Mouse (Mus musculus) E14TG2a.4 (cell line): ENCODE measurements around the gene Fxyd3.

Experiments used
- H3K27me3 ChIP-seq: 2 replicates; pipeline ENCODE4 v1.6.1; 2014; ENCODE audit warnings: low read length, control low read depth; ENCODE audit not compliant: insufficient read depth
- H3K36me3 ChIP-seq: 2 replicates; pipeline ENCODE4 v1.6.1; 2014; ENCODE audit warnings: low read length, control low read depth; ENCODE audit not compliant: insufficient read depth
- H3K4me1 ChIP-seq: replicated peaks from 2 replicates; pipeline ENCODE4 v1.6.1; 2014; ENCODE audit warnings: low read depth, low read length, control low read depth
- H3K4me3 ChIP-seq: replicated peaks from 2 replicates; pipeline ENCODE4 v1.5.1; 2014; ENCODE audit warnings: mild to moderate bottlenecking, low read length
- H3K9me3 ChIP-seq: 2 replicates; pipeline ENCODE4 v1.6.1; 2014; ENCODE audit warnings: low read length, control low read depth
- CTCF ChIP-seq: conservative IDR thresholded peaks from 2 replicates; pipeline ENCODE4 v1.5.1; 2014; ENCODE audit warnings: low read length
- NANOG ChIP-seq: IDR thresholded peaks from 2 replicates; pipeline ENCODE4 v1.6.1; 2014; ENCODE audit warnings: borderline replicate concordance, low read length, mixed read lengths
- POU5F1 ChIP-seq: IDR thresholded peaks from 2 replicates; pipeline ENCODE4 v1.6.1; 2014; ENCODE audit warnings: low read length, borderline replicate concordance

Fxyd3 gene

DNA sequence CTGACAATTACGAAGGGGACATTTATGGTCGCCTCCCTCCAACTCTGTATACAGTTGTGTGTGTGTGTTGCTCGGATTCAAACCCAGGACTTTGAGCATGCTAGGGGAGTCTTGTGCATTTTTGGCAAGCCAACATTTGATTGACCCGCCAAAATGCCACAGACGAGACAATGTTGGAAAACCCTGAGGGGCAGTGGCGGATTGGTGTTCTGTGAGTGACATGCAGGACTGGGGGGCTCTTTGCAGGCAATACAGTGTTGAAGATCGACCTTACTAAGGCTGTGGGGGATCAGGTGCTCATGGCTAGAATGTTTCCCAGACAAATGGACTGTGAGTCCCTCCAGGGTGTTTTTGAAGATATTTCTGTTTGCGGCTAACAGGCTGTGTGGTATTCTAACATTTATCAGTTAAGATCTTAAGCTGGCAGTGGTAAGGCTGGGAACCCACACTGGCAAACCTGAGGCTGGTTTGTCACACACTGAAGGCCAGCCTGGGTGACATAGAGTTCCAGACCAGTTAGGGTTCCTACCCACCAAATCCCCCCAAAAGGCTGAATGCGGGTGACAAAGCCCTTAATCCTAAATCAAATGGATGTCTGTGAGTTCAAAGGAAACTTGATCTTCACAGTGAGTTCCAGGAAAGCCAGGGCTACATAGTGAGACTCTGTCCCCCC, 20.5 kb upstream of the Fxyd3 start:
- Histone ChIP-seq H3K4me1 (peaks cover 19% of the 10 kb centered on the region), H3K9me3 (0 out of 2 replicates have a peak, but pooled peaks cover 4% of the 10 kb centered on the region), H3K36me3 (no peaks in the 10 kb centered on the region), H3K27me3 (peaks cover 15% of the 10 kb centered on the region), H3K4me3 (no peak overlapping the region)
- TF ChIP-seq POU5F1 = no peak
- no peak for TF ChIP-seq NANOG
- no peak for TF ChIP-seq CTCF

DNA sequence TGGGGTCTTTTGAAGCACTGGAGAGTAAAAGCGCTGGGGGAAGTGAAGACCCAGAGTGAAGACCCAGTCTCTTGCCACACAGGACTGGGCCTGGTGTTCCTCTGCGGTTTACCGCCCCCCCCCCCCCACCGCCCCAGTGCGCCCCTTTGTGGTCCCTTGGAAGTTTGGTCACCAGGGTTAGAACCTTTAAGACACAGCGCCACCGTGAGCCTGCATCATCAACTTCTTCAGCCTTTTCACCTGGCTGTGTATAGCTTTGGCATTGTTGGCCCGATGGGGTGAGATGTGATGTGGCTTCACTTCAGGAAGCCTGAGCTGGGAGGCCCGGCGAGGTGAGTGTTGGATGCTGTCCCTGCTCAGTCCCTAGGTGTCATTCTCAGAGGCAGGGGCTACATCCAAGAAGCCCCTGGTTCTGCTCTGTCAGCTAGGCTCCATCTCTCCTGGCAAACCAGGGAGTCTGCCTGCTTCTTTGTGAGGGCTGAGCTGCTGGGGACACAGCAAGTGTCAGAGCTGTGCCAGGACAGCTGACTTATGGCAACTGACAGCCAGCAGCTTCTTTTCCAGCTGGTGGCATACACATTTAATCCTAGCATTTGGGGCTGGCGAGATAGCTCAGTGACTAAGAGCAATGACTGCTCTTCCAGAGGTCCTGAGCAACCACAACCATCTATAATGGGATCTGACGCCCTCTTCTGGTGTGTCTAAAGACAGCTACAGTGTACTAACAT, 18.4 kb upstream of the Fxyd3 start:
- peaks cover 10% of the 10 kb centered on the region; the same call in 1 of the 2 replicates for H3K27me3 ChIP-seq
- TF ChIP-seq CTCF (no peak), POU5F1 (no peak), NANOG (no peak)
- H3K4me1 ChIP-seq = peaks cover 19% of the 10 kb centered on the region
- no peak overlapping the region for H3K4me3 ChIP-seq
- no peaks in the 10 kb centered on the region for H3K36me3 ChIP-seq
- H3K9me3 ChIP-seq = 0 out of 2 replicates have a peak, but pooled peaks cover 4% of the 10 kb centered on the region

DNA sequence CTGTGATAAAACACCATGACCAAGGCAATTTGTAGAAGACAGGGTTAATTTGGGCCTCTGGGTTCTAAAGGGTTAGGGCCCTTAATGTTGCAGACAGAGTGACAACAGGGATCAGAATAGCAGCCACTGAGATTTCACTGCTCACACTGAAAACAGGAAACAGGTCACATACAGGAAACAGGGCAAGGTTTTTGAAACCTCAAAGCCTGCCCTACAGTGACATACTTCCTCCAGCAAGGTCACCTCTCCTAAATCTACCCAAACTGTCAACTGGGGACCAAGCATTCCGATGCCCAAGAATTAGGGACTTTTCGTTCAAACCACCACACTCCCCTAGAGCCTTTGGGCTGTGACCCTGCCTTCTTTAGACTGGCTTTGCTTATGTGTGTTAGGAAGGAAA, 13.2 kb upstream of the Fxyd3 start:
- H3K4me1 ChIP-seq = peaks cover 26% of the 10 kb centered on the region
- no peak overlapping the region for H3K4me3 ChIP-seq
- no peaks in the 10 kb centered on the region for H3K36me3 ChIP-seq
- no peaks in the 10 kb centered on the region for H3K9me3 ChIP-seq
- H3K27me3 ChIP-seq = peaks cover 6% of the 10 kb centered on the region; the same call in 1 of the 2 replicates
- no peak for TF ChIP-seq CTCF
- TF ChIP-seq NANOG = no peak
- no peak for TF ChIP-seq POU5F1

DNA sequence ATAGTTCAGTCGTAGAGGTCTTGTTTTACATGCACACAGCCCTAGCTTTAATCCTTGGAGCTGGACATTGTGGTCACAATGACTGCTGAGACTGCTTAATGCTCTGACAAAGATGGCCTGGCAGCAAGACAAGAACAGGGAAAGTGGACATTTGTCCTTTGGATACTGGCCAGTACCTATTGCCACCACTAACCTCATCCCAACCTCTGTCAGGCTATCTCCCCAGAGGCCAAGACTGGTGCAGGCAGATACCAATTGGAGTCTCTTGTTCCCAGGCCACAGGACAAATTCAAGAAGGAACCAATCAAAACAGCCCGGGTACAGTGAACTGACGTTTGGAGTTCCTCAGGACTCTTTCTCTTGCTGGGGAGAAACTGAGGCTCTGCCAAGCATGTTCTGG, 11.7 kb upstream of the Fxyd3 start:
- no peaks in the 10 kb centered on the region for H3K9me3 ChIP-seq
- peaks cover 41% of the 10 kb centered on the region for H3K4me1 ChIP-seq
- no peaks in the 10 kb centered on the region for H3K36me3 ChIP-seq
- no peak for TF ChIP-seq POU5F1
- no peak for TF ChIP-seq CTCF
- no peak for TF ChIP-seq NANOG
- peaks cover 6% of the 10 kb centered on the region; the same call in 1 of the 2 replicates for H3K27me3 ChIP-seq
- no peak overlapping the region for H3K4me3 ChIP-seq

DNA sequence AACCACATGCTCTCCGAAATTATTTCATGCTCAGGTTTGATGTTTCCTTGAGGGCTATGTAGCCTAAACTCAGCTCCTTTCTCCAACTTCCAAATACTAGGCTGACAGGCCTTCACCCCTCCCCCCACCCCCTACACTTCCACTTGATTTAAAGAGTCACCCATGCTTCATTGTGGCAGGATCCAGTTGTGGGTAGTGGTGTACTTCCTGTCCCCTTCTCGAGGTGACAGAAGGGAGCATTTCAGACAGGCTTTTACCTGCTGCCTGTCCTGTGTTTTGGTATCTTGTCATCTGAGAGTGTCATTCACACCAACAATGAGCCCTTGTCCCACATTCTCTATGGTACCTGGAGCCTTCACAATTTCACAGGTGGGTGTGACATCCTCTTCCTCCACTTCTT, 10.8 kb upstream of the Fxyd3 start:
- Histone ChIP-seq H3K4me1 (peaks cover 47% of the 10 kb centered on the region), H3K36me3 (no peaks in the 10 kb centered on the region), H3K27me3 (no peaks in the 10 kb centered on the region), H3K4me3 (no peak overlapping the region), H3K9me3 (no peaks in the 10 kb centered on the region)
- TF ChIP-seq POU5F1 (no peak), CTCF (no peak), NANOG (no peak)

DNA sequence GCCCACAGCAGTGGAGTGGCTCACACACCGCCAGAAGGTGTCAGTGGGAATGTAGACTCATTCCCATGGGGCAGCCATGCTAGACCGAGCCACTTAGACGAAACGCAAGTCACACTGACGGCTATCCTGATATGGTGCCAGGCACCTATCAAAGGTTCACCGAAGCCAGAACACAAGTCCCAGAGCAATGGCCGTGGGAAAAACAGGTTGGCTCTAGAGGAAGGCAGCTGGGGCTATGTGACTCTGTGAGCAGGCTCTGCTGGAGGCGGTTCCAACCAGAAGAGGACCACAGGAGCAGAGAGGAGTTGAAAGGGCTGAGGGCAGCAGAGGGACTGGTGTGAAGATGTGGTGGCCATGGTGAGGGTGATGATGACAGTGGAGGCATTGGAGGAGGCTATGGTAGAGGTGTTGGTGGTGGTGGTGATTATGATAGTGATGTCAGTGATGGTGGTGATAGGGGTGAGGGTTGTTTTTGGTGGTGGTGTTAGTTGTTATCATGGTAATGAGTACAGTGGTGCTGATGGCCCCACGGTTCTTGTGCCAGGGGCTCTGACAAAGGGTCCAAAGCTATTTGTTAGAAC, 9.8 kb upstream of the Fxyd3 start:
- no peaks in the 10 kb centered on the region for H3K27me3 ChIP-seq
- TF ChIP-seq POU5F1 (no peak), NANOG (no peak), CTCF (no peak)
- H3K9me3 ChIP-seq = no peaks in the 10 kb centered on the region

DNA sequence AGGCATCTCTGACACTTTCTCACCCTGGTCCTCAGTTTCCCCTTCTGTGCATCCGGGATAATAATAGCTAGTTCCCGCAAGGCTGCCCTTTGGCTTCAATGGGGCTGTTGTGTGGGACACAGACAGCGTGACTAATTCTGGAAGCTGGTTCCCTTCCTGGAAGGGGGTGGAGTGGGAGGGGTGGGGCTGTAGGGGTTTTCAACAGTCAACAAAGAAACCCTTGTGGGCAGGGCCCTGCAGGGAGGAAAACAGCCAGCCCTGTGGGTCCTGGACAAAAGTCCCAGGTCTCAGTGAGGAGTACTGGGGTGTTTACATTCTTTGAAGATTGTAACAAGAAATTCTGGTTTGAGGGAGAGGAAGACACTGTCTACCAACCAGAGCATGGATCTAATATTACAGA, 8.7 kb upstream of the Fxyd3 start:
- peaks cover 47% of the 10 kb centered on the region for H3K4me1 ChIP-seq
- 0 out of 2 replicates have a peak overlapping the region, but pooled peaks have one; percentile 17 for H3K4me3 ChIP-seq
- H3K9me3 ChIP-seq = 0 out of 2 replicates have a peak, but pooled peaks cover 3% of the 10 kb centered on the region
- TF ChIP-seq CTCF = no peak
- TF ChIP-seq NANOG = no peak
- no peak for TF ChIP-seq POU5F1
- H3K36me3 ChIP-seq = no peaks in the 10 kb centered on the region
- H3K27me3 ChIP-seq = 0 out of 2 replicates have a peak, but pooled peaks cover 4% of the 10 kb centered on the region

More for the DNA sequence above, 9.8 kb upstream of the Fxyd3 start:
- no peaks in the 10 kb centered on the region for H3K36me3 ChIP-seq
- H3K4me1 ChIP-seq = peaks cover 47% of the 10 kb centered on the region
- H3K4me3 ChIP-seq = no peak overlapping the region

DNA sequence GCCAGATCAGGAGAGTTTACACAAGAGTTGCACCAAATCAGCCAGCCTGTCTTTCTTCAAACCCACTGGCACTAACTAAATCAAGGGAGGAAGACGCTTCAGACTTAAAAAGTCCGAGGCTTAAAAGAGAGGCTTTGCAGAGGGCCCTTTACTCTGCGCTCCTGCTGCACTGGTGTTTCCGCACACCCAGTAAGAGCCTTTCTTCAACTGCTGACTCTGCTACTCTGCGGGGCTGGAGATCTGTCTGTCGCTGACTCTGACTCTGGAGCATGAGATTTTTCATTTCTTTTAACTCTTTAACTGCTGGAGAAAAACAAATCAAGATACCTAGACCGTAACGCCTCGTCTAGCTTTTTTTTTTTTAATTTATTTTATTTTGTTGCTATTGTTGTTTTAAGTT, 7.6 kb upstream of the Fxyd3 start:
- Histone ChIP-seq H3K9me3 (0 out of 2 replicates have a peak, but pooled peaks cover 3% of the 10 kb centered on the region), H3K36me3 (no peaks in the 10 kb centered on the region), H3K4me3 (no peak overlapping the region), H3K4me1 (peaks cover 47% of the 10 kb centered on the region), H3K27me3 (0 out of 2 replicates have a peak, but pooled peaks cover 4% of the 10 kb centered on the region)
- TF ChIP-seq POU5F1 (no peak), CTCF (no peak), NANOG (no peak)
